Mouse (Mus musculus): ENCODE measurements around the gene Tmem189. TPM values are rescaled to one million over a fixed set of nuclear protein-coding genes. Genes with fewer than 3 reads are reported as not detected.
A peak's percentile ranks its signal among the peaks of the same experiment; 100 is the strongest.

Gene Tmem189
- polyA plus RNA-seq, 1 experiment from 2014 or later = 31.9 TPM

DNA sequence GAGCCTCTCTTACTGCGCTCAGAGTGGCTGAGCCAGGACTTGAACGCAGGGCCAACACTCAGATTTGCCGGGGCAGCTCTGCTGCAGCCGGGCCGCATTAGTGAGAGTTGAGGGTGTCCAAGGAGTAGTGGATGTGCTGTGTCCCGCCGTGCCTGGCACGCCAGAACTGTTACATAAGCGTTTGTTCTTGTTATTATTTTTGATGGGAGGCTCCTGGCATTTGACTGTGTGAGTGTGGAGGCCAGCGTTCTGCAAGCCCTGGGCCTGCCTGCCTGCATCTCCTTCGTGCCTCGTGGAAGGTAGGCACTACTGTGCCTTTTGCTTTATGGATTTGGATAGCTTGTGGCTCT lies 1.3 kb upstream of the Tmem189 start:
- Histone ChIP-seq H3K27me3 (ENCODE audit: control insufficient read depth, insufficient read depth, low read length) (peaks cover 15% of the 10 kb centered on the region), H3K27ac (replicated peaks; ENCODE audit: low read depth, low read length) (no peak overlapping the region), H3K9ac (replicated peaks; ENCODE audit: low read length) (no peak overlapping the region), H3K4me2 (ENCODE audit: low read depth, low read length) (no peak overlapping the region), H3K4me3 (ENCODE audit: low read depth, low read length) (no peak overlapping the region), H3K4me1 (ENCODE audit: control insufficient read depth, insufficient read depth, low read length) (no peaks in the 10 kb centered on the region; the same call in 1 of the 2 replicates), H3K9me3 (replicated peaks; ENCODE audit: control insufficient read depth, low read length) (no peaks in the 10 kb centered on the region), H3K36me3 (replicated peaks; ENCODE audit: control insufficient read depth, insufficient read depth, low read depth, low read length) (no peaks in the 10 kb centered on the region)
- 83% methylated on average over 12 of the region's 12 CpGs for WGBS
- DNase-seq (ENCODE audit: low spot score) = no peak
- no peak for ATAC-seq (replicated peaks; ENCODE audit: insufficient number of reproducible peaks, low FRiP score, low TSS enrichment, low read depth)

- 64% methylated on average over 15 of the region's 15 CpGs for WGBS
Observed at GRCm38 (mm10) chr2:167690219-167690961, 768 bp upstream of the Tmem189 start.

GRCm38 (mm10) chr2:167688498-167689451 lies 847 bp downstream of the Tmem189 start, which contains the start of gene Cebpb:
Cebpb (plus strand) TSS chr2:167688915.
- ATAC-seq (replicated peaks; ENCODE audit: insufficient number of reproducible peaks, low FRiP score, low TSS enrichment, low read depth) = peak; percentile 45
- peak within 1 kb of the TSS; percentile 55 for H3K9ac ChIP-seq (replicated peaks; ENCODE audit: low read length)
- peak within 1 kb of the TSS; percentile 93 for H3K4me2 ChIP-seq (ENCODE audit: low read depth, low read length)
- under 1% methylated on average over 106 of the region's 147 CpGs for WGBS
- H3K9me3 ChIP-seq (replicated peaks; ENCODE audit: control insufficient read depth, low read length) = no peaks in the 10 kb centered on the region
- H3K4me3 ChIP-seq (ENCODE audit: low read depth, low read length) = peak within 1 kb of the TSS; percentile 64
- H3K36me3 ChIP-seq (replicated peaks; ENCODE audit: control insufficient read depth, insufficient read depth, low read depth, low read length) = no peaks in the 10 kb centered on the region
- peaks cover 15% of the 10 kb centered on the region for H3K27me3 ChIP-seq (ENCODE audit: control insufficient read depth, insufficient read depth, low read length)
- H3K4me1 ChIP-seq (ENCODE audit: control insufficient read depth, insufficient read depth, low read length) = no peaks in the 10 kb centered on the region; the same call in 1 of the 2 replicates
- peak; percentile 69 for DNase-seq (ENCODE audit: low spot score)
- H3K27ac ChIP-seq (replicated peaks; ENCODE audit: low read depth, low read length) = no peak within 1 kb of the TSS

More at GRCm38 (mm10) chr2:167690219-167690961, 768 bp upstream of the Tmem189 start:
- no peaks in the 10 kb centered on the region for H3K9me3 ChIP-seq (replicated peaks; ENCODE audit: control insufficient read depth, low read length)
- ATAC-seq (replicated peaks; ENCODE audit: insufficient number of reproducible peaks, low FRiP score, low TSS enrichment, low read depth) (no peak), DNase-seq (ENCODE audit: low spot score) (no peak)
- H3K4me1 ChIP-seq (ENCODE audit: control insufficient read depth, insufficient read depth, low read length) = no peaks in the 10 kb centered on the region; the same call in 1 of the 2 replicates
- H3K36me3 ChIP-seq (replicated peaks; ENCODE audit: control insufficient read depth, insufficient read depth, low read depth, low read length) = no peaks in the 10 kb centered on the region
- peaks cover 15% of the 10 kb centered on the region for H3K27me3 ChIP-seq (ENCODE audit: control insufficient read depth, insufficient read depth, low read length)
- peak overlapping the region; percentile 64 for H3K4me3 ChIP-seq (ENCODE audit: low read depth, low read length)
- H3K4me2 ChIP-seq (ENCODE audit: low read depth, low read length) = peak overlapping the region; percentile 93
- no peak overlapping the region for H3K27ac ChIP-seq (replicated peaks; ENCODE audit: low read depth, low read length)
- no peak overlapping the region for H3K9ac ChIP-seq (replicated peaks; ENCODE audit: low read length)

DNA sequence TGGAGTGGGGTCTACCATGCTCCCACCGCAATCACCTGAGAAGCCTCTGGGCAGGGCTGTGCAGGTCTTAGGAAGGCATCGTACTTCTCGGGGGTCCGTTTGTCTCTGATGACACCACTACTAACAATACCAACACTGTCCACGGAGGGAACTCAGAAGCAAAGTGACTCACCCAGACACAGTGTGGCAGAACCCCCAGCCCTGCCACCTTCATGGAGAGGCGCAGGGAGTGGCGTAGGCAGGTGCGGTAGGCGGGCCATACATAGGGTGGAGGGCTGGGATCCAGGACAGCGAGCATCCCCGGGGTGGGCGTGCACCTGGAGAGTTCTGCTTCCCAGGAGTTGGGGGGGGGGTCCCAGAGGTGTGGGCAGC lies 1.5 kb downstream of the Tmem189 start:
- Histone ChIP-seq H3K36me3 (replicated peaks; ENCODE audit: control insufficient read depth, insufficient read depth, low read depth, low read length) (no peaks in the 10 kb centered on the region), H3K27me3 (ENCODE audit: control insufficient read depth, insufficient read depth, low read length) (peaks cover 15% of the 10 kb centered on the region), H3K9ac (replicated peaks; ENCODE audit: low read length) (no peak overlapping the region; the same call in 1 of the 2 replicates), H3K4me1 (ENCODE audit: control insufficient read depth, insufficient read depth, low read length) (no peaks in the 10 kb centered on the region; the same call in 1 of the 2 replicates), H3K4me3 (ENCODE audit: low read depth, low read length) (peak overlapping the region; percentile 64), H3K9me3 (replicated peaks; ENCODE audit: control insufficient read depth, low read length) (no peaks in the 10 kb centered on the region), H3K27ac (replicated peaks; ENCODE audit: low read depth, low read length) (no peak overlapping the region), H3K4me2 (ENCODE audit: low read depth, low read length) (peak overlapping the region; percentile 93)
- DNase-seq (ENCODE audit: low spot score) (no peak), ATAC-seq (replicated peaks; ENCODE audit: insufficient number of reproducible peaks, low FRiP score, low TSS enrichment, low read depth) (peak; percentile 24; the same call in 1 of the 2 replicates)
- WGBS = 23% methylated on average over 12 of the region's 12 CpGs

- ATAC-seq (replicated peaks; ENCODE audit: insufficient number of reproducible peaks, low FRiP score, low TSS enrichment, low read depth) (no peak; the same call in 1 of the 2 replicates), DNase-seq (ENCODE audit: low spot score) (no peak)
- Histone ChIP-seq H3K27ac (replicated peaks; ENCODE audit: low read depth, low read length) (no peak overlapping the region), H3K4me1 (ENCODE audit: control insufficient read depth, insufficient read depth, low read length) (no peaks in the 10 kb centered on the region; the same call in 1 of the 2 replicates), H3K27me3 (ENCODE audit: control insufficient read depth, insufficient read depth, low read length) (peaks cover 15% of the 10 kb centered on the region), H3K4me3 (ENCODE audit: low read depth, low read length) (no peak overlapping the region), H3K4me2 (ENCODE audit: low read depth, low read length) (no peak overlapping the region), H3K36me3 (replicated peaks; ENCODE audit: control insufficient read depth, insufficient read depth, low read depth, low read length) (no peaks in the 10 kb centered on the region), H3K9ac (replicated peaks; ENCODE audit: low read length) (no peak overlapping the region), H3K9me3 (replicated peaks; ENCODE audit: control insufficient read depth, low read length) (no peaks in the 10 kb centered on the region)
- 44% methylated on average over 11 of the region's 11 CpGs for WGBS
Observed at GRCm38 (mm10) chr2:167687651-167688101, 1.9 kb downstream of the Tmem189 start.

GRCm38 (mm10) chr2:167687250-167687586 lies 2.4 kb downstream of the Tmem189 start:
- Histone ChIP-seq H3K27me3 (ENCODE audit: control insufficient read depth, insufficient read depth, low read length) (peaks cover 15% of the 10 kb centered on the region), H3K9ac (replicated peaks; ENCODE audit: low read length) (no peak overlapping the region), H3K4me1 (ENCODE audit: control insufficient read depth, insufficient read depth, low read length) (no peaks in the 10 kb centered on the region; the same call in 1 of the 2 replicates), H3K9me3 (replicated peaks; ENCODE audit: control insufficient read depth, low read length) (no peaks in the 10 kb centered on the region), H3K4me3 (ENCODE audit: low read depth, low read length) (no peak overlapping the region), H3K36me3 (replicated peaks; ENCODE audit: control insufficient read depth, insufficient read depth, low read depth, low read length) (no peaks in the 10 kb centered on the region), H3K27ac (replicated peaks; ENCODE audit: low read depth, low read length) (no peak overlapping the region), H3K4me2 (ENCODE audit: low read depth, low read length) (no peak overlapping the region)
- ATAC-seq (replicated peaks; ENCODE audit: insufficient number of reproducible peaks, low FRiP score, low TSS enrichment, low read depth) (no peak), DNase-seq (ENCODE audit: low spot score) (no peak)
- 90% methylated on average over 4 of the region's 4 CpGs for WGBS

GRCm38 (mm10) chr2:167686382-167687249 lies 3.0 kb downstream of the Tmem189 start:
- Histone ChIP-seq H3K36me3 (replicated peaks; ENCODE audit: control insufficient read depth, insufficient read depth, low read depth, low read length) (no peaks in the 10 kb centered on the region), H3K9ac (replicated peaks; ENCODE audit: low read length) (no peak overlapping the region), H3K4me1 (ENCODE audit: control insufficient read depth, insufficient read depth, low read length) (no peaks in the 10 kb centered on the region; the same call in 1 of the 2 replicates), H3K27ac (replicated peaks; ENCODE audit: low read depth, low read length) (no peak overlapping the region), H3K4me3 (ENCODE audit: low read depth, low read length) (no peak overlapping the region), H3K27me3 (ENCODE audit: control insufficient read depth, insufficient read depth, low read length) (peaks cover 15% of the 10 kb centered on the region), H3K9me3 (replicated peaks; ENCODE audit: control insufficient read depth, low read length) (no peaks in the 10 kb centered on the region), H3K4me2 (ENCODE audit: low read depth, low read length) (no peak overlapping the region)
- WGBS = 80% methylated on average over 16 of the region's 16 CpGs
- no peak for ATAC-seq (replicated peaks; ENCODE audit: insufficient number of reproducible peaks, low FRiP score, low TSS enrichment, low read depth)
- no peak for DNase-seq (ENCODE audit: low spot score)

Data from embryonic facial prominence, embryonic 11.5 days (tissue).